Mouse (Mus musculus): ENCODE results near the gene Pdcd1lg2. TPM values are rescaled to one million over a fixed set of nuclear protein-coding genes. Genes with fewer than 3 reads are reported as not detected.
"Not testable (repeated sequence)": the region's sequence is repeated elsewhere in the genome, so short reads cannot be mapped to it uniquely, and the experiment has no call there.

Gene Pdcd1lg2
- polyA plus RNA-seq, 1 experiment = not detected

- no peaks in the 10 kb centered on the region for H3K4me1 ChIP-seq (ENCODE audit: control insufficient read depth, insufficient read depth, low read length)
- TF ChIP-seq POLR2A (IDR thresholded peaks at IDR 0.05; ENCODE audit: borderline replicate concordance, insufficient read depth, low read length) (no peak), CTCF (IDR thresholded peaks at IDR 0.05; ENCODE audit: borderline replicate concordance, insufficient read depth, low read depth, low read length) (no peak)
- H3K4me3 ChIP-seq (replicated peaks; ENCODE audit: insufficient read depth, low read depth, low read length) = no peak overlapping the region
- H3K27me3 ChIP-seq (ENCODE audit: control insufficient read depth, insufficient read depth, low read length) = no peaks in the 10 kb centered on the region
- H3K27ac ChIP-seq (ENCODE audit: insufficient read depth, low read length) = no peak overlapping the region
- 94% methylated on average over 3 of the region's 3 CpGs for WGBS
- no peak for DNase-seq
These were observed 10.3 kb upstream of the Pdcd1lg2 start for GRCm38 (mm10) chr19:29400466-29400865.

GRCm38 (mm10) chr19:29402621-29403020 lies 8.1 kb upstream of the Pdcd1lg2 start:
- Histone ChIP-seq H3K27ac (ENCODE audit: insufficient read depth, low read length) (no peak overlapping the region), H3K4me3 (replicated peaks; ENCODE audit: insufficient read depth, low read depth, low read length) (no peak overlapping the region), H3K4me1 (ENCODE audit: control insufficient read depth, insufficient read depth, low read length) (no peaks in the 10 kb centered on the region), H3K27me3 (ENCODE audit: control insufficient read depth, insufficient read depth, low read length) (no peaks in the 10 kb centered on the region)
- no peak for DNase-seq
- 91% methylated on average over 4 of the region's 4 CpGs for WGBS
- TF ChIP-seq CTCF (IDR thresholded peaks at IDR 0.05; ENCODE audit: borderline replicate concordance, insufficient read depth, low read depth, low read length) (no peak), POLR2A (IDR thresholded peaks at IDR 0.05; ENCODE audit: borderline replicate concordance, insufficient read depth, low read length) (no peak)

DNA sequence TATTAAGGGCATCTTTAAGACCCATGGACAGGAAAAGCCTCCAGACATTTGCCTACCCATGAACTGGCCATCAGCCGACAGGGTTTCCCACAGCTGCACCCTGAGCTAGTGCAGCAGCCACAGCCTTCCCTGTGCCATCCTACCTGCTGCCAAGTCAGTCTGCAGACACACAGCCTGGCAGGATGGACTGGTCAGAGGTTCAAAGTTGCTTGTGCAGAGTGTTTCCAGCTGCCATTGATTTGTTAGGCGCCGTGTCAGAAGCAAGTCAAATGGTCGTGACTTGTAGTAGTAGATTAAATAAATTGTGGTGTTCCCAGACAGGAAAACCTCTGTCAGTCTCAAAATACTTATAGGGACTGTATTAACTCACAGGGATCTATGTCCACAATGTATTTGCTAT lies 7.5 kb upstream of the Pdcd1lg2 start:
- DNase-seq = no peak
- TF ChIP-seq CTCF (IDR thresholded peaks at IDR 0.05; ENCODE audit: borderline replicate concordance, insufficient read depth, low read depth, low read length) (no peak), POLR2A (IDR thresholded peaks at IDR 0.05; ENCODE audit: borderline replicate concordance, insufficient read depth, low read length) (no peak)
- Histone ChIP-seq H3K4me3 (replicated peaks; ENCODE audit: insufficient read depth, low read depth, low read length) (no peak overlapping the region), H3K4me1 (ENCODE audit: control insufficient read depth, insufficient read depth, low read length) (no peaks in the 10 kb centered on the region), H3K27ac (ENCODE audit: insufficient read depth, low read length) (no peak overlapping the region), H3K27me3 (ENCODE audit: control insufficient read depth, insufficient read depth, low read length) (no peaks in the 10 kb centered on the region)
- 74% methylated on average over 4 of the region's 4 CpGs for WGBS

GRCm38 (mm10) chr19:29405388-29405787 lies 5.3 kb upstream of the Pdcd1lg2 start:
- Histone ChIP-seq H3K4me3 (replicated peaks; ENCODE audit: insufficient read depth, low read depth, low read length) (no peak overlapping the region), H3K4me1 (ENCODE audit: control insufficient read depth, insufficient read depth, low read length) (no peaks in the 10 kb centered on the region), H3K27me3 (ENCODE audit: control insufficient read depth, insufficient read depth, low read length) (no peaks in the 10 kb centered on the region), H3K27ac (ENCODE audit: insufficient read depth, low read length) (no peak overlapping the region)
- WGBS = 81% methylated on average over 2 of the region's 2 CpGs
- TF ChIP-seq CTCF (IDR thresholded peaks at IDR 0.05; ENCODE audit: borderline replicate concordance, insufficient read depth, low read depth, low read length) (no peak), POLR2A (IDR thresholded peaks at IDR 0.05; ENCODE audit: borderline replicate concordance, insufficient read depth, low read length) (no peak)
- DNase-seq = no peak

DNA sequence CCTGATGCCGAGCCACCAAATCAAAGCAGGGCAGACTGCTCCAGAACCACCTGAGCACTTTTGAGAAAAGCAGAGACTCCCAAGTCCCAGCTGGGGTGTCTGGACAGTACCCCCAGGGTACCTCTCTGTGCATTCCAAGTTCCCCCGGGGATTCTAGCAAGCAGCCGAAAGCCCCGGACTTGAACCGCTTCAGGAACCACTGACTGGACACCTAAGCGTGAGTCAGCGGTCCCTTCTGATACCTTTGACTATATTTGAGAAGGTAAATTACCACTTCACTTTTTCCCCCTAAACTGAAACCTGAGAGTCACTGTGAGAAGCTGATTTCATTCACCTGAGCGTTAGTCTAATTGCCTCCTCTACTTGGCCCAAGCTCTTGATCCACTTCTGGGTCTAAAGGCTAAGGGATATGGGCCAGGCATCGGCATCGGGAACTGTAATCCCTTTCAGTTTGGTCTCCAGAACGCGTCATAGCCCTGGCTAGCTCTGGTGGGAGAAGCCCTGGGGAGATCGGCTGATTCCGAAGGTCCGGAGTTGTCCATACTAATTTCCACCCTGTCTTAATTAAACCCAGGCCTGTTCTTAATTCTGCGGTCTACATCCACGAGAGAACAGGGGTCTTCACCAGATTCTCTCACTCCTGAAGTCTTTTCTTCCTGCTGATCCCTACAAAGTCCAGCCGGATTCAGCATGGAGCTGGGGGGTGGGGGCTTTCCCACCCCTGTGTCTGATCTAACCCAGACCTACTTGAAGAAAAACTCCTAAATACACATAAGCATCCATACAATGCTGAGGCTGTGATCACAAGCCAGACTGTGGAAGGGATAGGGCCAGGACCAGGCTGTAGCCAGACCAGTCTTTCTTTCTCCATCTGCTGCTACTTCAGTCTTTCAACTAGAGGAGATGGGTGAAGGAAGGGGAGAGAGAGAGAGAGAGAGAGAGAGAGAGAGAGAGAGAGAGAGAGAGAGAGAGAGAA lies 4.4 kb upstream of the Pdcd1lg2 start:
- Histone ChIP-seq H3K4me3 (replicated peaks; ENCODE audit: insufficient read depth, low read depth, low read length) (no peak overlapping the region), H3K4me1 (ENCODE audit: control insufficient read depth, insufficient read depth, low read length) (no peaks in the 10 kb centered on the region), H3K27me3 (ENCODE audit: control insufficient read depth, insufficient read depth, low read length) (no peaks in the 10 kb centered on the region), H3K27ac (ENCODE audit: insufficient read depth, low read length) (no peak overlapping the region)
- 82% methylated on average over 18 of the region's 18 CpGs for WGBS
- no peak for TF ChIP-seq CTCF (IDR thresholded peaks at IDR 0.05; ENCODE audit: borderline replicate concordance, insufficient read depth, low read depth, low read length)
- no peak for DNase-seq

DNA sequence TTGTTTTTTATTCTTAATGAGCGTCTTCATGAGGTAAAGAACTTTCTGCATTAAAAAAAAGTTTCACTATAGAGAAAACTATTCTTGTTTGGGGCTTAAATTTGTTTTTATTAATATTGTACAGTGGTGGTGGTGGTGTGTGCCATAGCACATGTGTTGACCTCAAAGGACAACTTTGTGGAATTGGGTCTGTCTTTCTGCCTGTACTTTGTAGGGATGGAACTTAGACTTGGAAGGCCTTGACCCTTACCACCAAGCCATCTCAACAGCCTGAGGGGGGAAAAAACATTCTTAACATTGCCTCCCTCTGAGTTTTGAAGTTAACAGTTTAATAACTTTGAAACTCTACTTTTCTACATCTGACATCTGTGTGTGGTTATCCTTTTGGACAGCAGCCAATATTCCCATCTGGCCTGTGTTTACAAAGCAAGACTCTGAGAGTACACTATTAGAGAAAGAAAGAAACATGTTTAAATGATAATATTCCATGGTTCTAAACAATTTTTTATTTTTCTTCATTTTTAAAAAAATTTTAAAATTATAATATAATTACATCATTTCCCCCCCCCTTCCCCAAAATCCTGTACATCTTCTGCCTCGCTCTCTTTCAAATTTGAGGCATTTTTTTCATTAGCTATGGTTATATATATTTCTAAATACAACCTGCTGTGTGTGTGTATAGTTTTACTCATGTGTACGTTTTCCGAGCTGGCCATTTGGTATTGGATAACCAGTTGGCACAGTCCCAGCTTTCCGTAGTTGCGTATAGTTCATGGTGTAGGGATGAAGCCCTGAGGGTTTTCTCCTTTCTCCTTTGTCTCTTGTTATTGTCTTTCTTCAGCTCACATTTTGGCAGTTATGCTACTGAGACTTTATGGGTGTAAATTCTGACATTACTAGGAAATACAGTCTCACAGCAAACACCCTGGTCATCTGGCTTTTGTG lies 2.0 kb downstream of the Pdcd1lg2 start:
- Histone ChIP-seq H3K27me3 (ENCODE audit: control insufficient read depth, insufficient read depth, low read length) (no peaks in the 10 kb centered on the region), H3K4me3 (replicated peaks; ENCODE audit: insufficient read depth, low read depth, low read length) (no peak overlapping the region), H3K27ac (ENCODE audit: insufficient read depth, low read length) (no peak overlapping the region), H3K4me1 (ENCODE audit: control insufficient read depth, insufficient read depth, low read length) (no peaks in the 10 kb centered on the region)
- DNase-seq = peak in 1 of 2 experiments; percentile 21
- TF ChIP-seq POLR2A (IDR thresholded peaks at IDR 0.05; ENCODE audit: borderline replicate concordance, insufficient read depth, low read length) (no peak), CTCF (IDR thresholded peaks at IDR 0.05; ENCODE audit: borderline replicate concordance, insufficient read depth, low read depth, low read length) (no peak)
- WGBS = 40% methylated on average over 6 of the region's 6 CpGs

GRCm38 (mm10) chr19:29414513-29414912 lies 3.8 kb downstream of the Pdcd1lg2 start:
- Histone ChIP-seq H3K4me3 (replicated peaks; ENCODE audit: insufficient read depth, low read depth, low read length) (no peak overlapping the region), H3K27me3 (ENCODE audit: control insufficient read depth, insufficient read depth, low read length) (no peaks in the 10 kb centered on the region), H3K27ac (ENCODE audit: insufficient read depth, low read length) (no peak overlapping the region), H3K4me1 (ENCODE audit: control insufficient read depth, insufficient read depth, low read length) (no peaks in the 10 kb centered on the region)
- WGBS = 97% methylated on average over 3 of the region's 3 CpGs
- DNase-seq = no peak
- TF ChIP-seq POLR2A (IDR thresholded peaks at IDR 0.05; ENCODE audit: borderline replicate concordance, insufficient read depth, low read length) = no peak
- no peak for TF ChIP-seq CTCF (IDR thresholded peaks at IDR 0.05; ENCODE audit: borderline replicate concordance, insufficient read depth, low read depth, low read length)

DNA sequence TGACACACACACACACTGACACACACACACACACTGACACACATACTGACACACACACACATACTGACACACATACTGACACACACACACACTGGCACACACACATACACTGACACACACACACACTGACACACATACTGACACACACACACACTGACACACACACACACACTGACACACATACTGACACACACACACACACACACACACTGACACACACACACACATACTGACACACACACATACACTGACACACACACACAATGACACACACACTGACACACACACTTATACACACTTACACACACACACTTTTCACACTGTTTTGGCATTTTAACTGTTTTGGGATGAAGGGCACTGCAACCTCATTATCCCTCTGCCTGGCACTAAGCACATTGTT lies 4.2 kb downstream of the Pdcd1lg2 start:
- DNase-seq; H3K4me3 ChIP-seq (replicated peaks; ENCODE audit: insufficient read depth, low read depth, low read length); H3K27me3 ChIP-seq (ENCODE audit: control insufficient read depth, insufficient read depth, low read length); H3K27ac ChIP-seq (ENCODE audit: insufficient read depth, low read length); H3K4me1 ChIP-seq (ENCODE audit: control insufficient read depth, insufficient read depth, low read length): not testable (repeated sequence)
